In genomic region chr13:16379949-16380348, GRCm38 (mm10) we compare ENCODE assay signal across 32 mouse cellular contexts.
"Had no signal": no experiment of that assay in that cellular context is flagged by ENCODE, and none has a peak within 500 bp of the region (broad histone marks: within the 10 kb centered on the region; RNA-seq: fewer than 3 reads in every experiment).

No protein-coding gene starts in this region.

- H3K27me3 ChIP-seq: limb, embryonic 12.5 days; limb, embryonic 13.5 days; limb, embryonic 15.5 days; liver, embryonic 12.5 days; liver, embryonic 13.5 days; liver, embryonic 15.5 days; lung, embryonic 15.5 days; megakaryocyte, embryonic 14.5 days; midbrain, embryonic 12.5 days; midbrain, embryonic 13.5 days; midbrain, embryonic 15.5 days; neural tube, embryonic 12.5 days; neural tube, embryonic 13.5 days had no signal

- ATAC-seq: liver, embryonic 12.5 days; liver, postnatal 0 days; lung, postnatal 0 days; midbrain, embryonic 13.5 days; midbrain, embryonic 15.5 days; midbrain, embryonic 16.5 days had no signal

- H3K36me3 ChIP-seq: limb, embryonic 10.5 days; limb, embryonic 12.5 days; limb, embryonic 13.5 days; limb, embryonic 15.5 days; liver, embryonic 12.5 days; liver, embryonic 13.5 days; liver, embryonic 15.5 days; lung, embryonic 15.5 days; midbrain, embryonic 10.5 days; midbrain, embryonic 12.5 days; midbrain, embryonic 13.5 days; midbrain, embryonic 15.5 days; neural tube, embryonic 12.5 days; neural tube, embryonic 13.5 days had no signal

- H3K9me3 ChIP-seq: limb, embryonic 10.5 days; limb, embryonic 12.5 days; limb, embryonic 13.5 days; limb, embryonic 15.5 days; liver, embryonic 12.5 days; liver, embryonic 13.5 days; liver, embryonic 15.5 days; lung, embryonic 15.5 days; megakaryocyte, embryonic 14.5 days; midbrain, embryonic 10.5 days; midbrain, embryonic 12.5 days; midbrain, embryonic 13.5 days; midbrain, embryonic 15.5 days; neural tube, embryonic 12.5 days; neural tube, embryonic 13.5 days had no signal

- DNase-seq: left cerebral cortex, postnatal 4 days; liver; liver, embryonic 13.5 days; liver, postnatal 0 days; lung, adult 18-20 months; lung, adult 2 months; lung, postnatal 10 days; lung, postnatal 14 days; lung, postnatal 36 days; midbrain, embryonic 14.5 days had no signal

- H3K9ac ChIP-seq: limb, embryonic 12.5 days; limb, embryonic 13.5 days; limb, embryonic 15.5 days; liver, embryonic 12.5 days; liver, embryonic 13.5 days; liver, embryonic 14.5 days; liver, embryonic 15.5 days; liver, postnatal 0 days; lung, embryonic 14.5 days; lung, embryonic 15.5 days; midbrain, embryonic 12.5 days; midbrain, embryonic 13.5 days; midbrain, embryonic 15.5 days; neural tube, embryonic 12.5 days; neural tube, embryonic 13.5 days had no signal

- H3K4me2 ChIP-seq: limb, embryonic 12.5 days; limb, embryonic 13.5 days; limb, embryonic 15.5 days; liver, embryonic 11.5 days; liver, embryonic 12.5 days; liver, embryonic 13.5 days; liver, embryonic 15.5 days; lung, embryonic 14.5 days; lung, embryonic 15.5 days; midbrain, embryonic 11.5 days; midbrain, embryonic 12.5 days; midbrain, embryonic 13.5 days; midbrain, embryonic 15.5 days; neural tube, embryonic 12.5 days; neural tube, embryonic 13.5 days had no signal

- H3K4me1 ChIP-seq: limb, embryonic 10.5 days; limb, embryonic 12.5 days; limb, embryonic 13.5 days; limb, embryonic 15.5 days; liver, embryonic 12.5 days; liver, embryonic 13.5 days; liver, embryonic 15.5 days; lung, embryonic 15.5 days; megakaryocyte, embryonic 14.5 days; midbrain, embryonic 10.5 days; midbrain, embryonic 12.5 days; midbrain, embryonic 13.5 days; midbrain, embryonic 15.5 days; neural tube, embryonic 12.5 days; neural tube, embryonic 13.5 days had no signal

- H3K4me3 ChIP-seq: limb, embryonic 10.5 days; limb, embryonic 12.5 days; limb, embryonic 13.5 days; limb, embryonic 15.5 days; liver, embryonic 12.5 days; liver, embryonic 13.5 days; liver, embryonic 15.5 days; lung, embryonic 15.5 days; megakaryocyte, embryonic 14.5 days; midbrain, embryonic 10.5 days; midbrain, embryonic 12.5 days; midbrain, embryonic 13.5 days; midbrain, embryonic 15.5 days; myocyte; neural tube, embryonic 12.5 days; neural tube, embryonic 13.5 days had no signal

- H3K27ac ChIP-seq: limb, embryonic 10.5 days; limb, embryonic 12.5 days; limb, embryonic 13.5 days; limb, embryonic 15.5 days; liver, embryonic 12.5 days; liver, embryonic 13.5 days; liver, embryonic 14.5 days; liver, embryonic 15.5 days; lung, embryonic 15.5 days; macrophage; midbrain, embryonic 10.5 days; midbrain, embryonic 12.5 days; midbrain, embryonic 13.5 days; midbrain, embryonic 15.5 days; neural tube, embryonic 12.5 days; neural tube, embryonic 13.5 days had no signal
